Mouse (Mus musculus): ENCODE measurements around the gene Gigyf2. TPM values are rescaled to one million over a fixed set of nuclear protein-coding genes. Genes with fewer than 3 reads are reported as not detected.
"Not testable (repeated sequence)": the region's sequence is repeated elsewhere in the genome, so short reads cannot be mapped to it uniquely, and the experiment has no call there.

Gene Gigyf2
- polyA plus RNA-seq, 1 experiment from 2014 or later = 69.4 TPM

DNA sequence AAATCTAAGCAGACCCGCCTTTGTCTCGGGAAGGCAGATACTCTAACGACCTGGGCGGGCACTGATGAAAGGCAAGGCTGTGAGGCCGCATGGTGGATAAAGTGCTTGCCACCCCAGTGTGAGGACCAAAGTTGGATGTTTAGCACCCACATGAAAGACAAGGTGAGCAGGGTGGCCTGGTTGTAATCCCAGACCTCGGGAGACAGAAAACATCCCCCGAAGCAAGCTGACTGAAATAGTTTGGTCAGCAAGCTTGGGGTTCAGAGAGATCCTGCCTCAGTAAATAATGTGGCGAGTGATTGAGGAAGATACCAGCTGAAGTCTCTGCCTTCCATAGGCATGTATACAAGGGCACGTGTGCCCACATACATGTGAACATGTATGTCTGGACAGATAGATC is 140.7 kb downstream of the Gigyf2 start:
- Histone ChIP-seq H3K27ac (replicated peaks) (no peak overlapping the region), H3K4me3 (no peak overlapping the region), H3K9ac (no peak overlapping the region), H3K36me3 (no peaks in the 10 kb centered on the region), H3K27me3 (no peaks in the 10 kb centered on the region; the same call in 1 of the 2 replicates), H3K4me2 (peak overlapping the region; percentile 21; the same call in 1 of the 2 replicates), H3K9me3 (no peaks in the 10 kb centered on the region), H3K4me1 (replicated peaks) (no peaks in the 10 kb centered on the region)
- no peak for ATAC-seq (ENCODE audit: low read depth)
- WGBS = 66% methylated on average over 9 of the region's 9 CpGs

DNA sequence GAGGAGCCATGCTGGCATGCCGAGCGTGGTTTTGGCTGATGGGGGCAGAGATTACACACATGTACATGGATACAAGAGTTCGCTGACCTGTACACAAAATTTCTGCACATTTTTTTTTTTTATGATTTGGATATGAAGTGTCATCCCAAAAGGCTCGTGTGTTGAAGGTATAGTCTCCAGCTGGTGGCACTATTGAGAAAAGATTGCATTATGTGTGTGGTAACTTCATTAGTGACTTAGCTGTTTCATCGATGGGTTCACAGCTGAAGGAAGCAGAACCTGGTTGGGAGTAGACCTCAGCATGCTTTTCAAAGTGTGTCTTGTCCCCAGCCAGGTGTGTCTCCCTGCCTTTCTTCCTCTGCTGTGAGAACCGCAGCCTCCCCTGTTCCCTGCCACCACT is 141.5 kb downstream of the Gigyf2 start:
- WGBS = 81% methylated on average over 6 of the region's 6 CpGs

DNA sequence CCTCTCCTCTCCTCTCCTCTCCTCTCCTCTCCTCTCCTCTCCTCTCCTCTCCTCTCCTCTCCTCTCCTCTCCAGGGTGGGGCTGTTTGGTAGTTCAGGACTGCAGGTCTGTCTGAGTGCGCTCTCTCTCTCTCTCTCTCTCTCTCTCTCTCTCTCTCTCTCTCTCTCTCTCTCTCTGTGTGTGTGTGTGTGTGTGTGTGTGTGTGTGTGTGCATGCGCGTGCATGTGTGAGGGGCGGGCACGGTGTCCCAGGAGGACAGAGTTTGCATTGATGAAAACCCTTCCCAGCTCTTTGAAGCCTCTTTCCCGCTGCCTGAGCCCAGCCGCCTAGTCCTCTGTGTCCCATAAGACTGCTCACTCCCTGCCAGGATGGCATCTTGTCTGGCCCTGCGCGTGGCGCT is 143.2 kb downstream of the Gigyf2 start, which contains the start of gene Snorc:
TSS of gene Snorc (plus strand) at position 301 of the 400 bp plus-strand sequence.
- not testable (repeated sequence) for H3K27ac ChIP-seq (replicated peaks); H3K4me2 ChIP-seq; H3K4me1 ChIP-seq (replicated peaks); H3K36me3 ChIP-seq; H3K4me3 ChIP-seq; H3K9ac ChIP-seq; ATAC-seq (ENCODE audit: low read depth); H3K9me3 ChIP-seq
- 33% methylated on average over 5 of the region's 10 CpGs for WGBS
- peaks cover 14% of the 10 kb centered on the region for H3K27me3 ChIP-seq

More for the DNA sequence above, 141.5 kb downstream of the Gigyf2 start:
- Histone ChIP-seq H3K4me2 (no peak overlapping the region), H3K27me3 (no peaks in the 10 kb centered on the region; the same call in 1 of the 2 replicates), H3K36me3 (no peaks in the 10 kb centered on the region), H3K9me3 (no peaks in the 10 kb centered on the region), H3K4me1 (replicated peaks) (no peaks in the 10 kb centered on the region), H3K4me3 (no peak overlapping the region), H3K27ac (replicated peaks) (no peak overlapping the region), H3K9ac (no peak overlapping the region)
- no peak for ATAC-seq (ENCODE audit: low read depth)

DNA sequence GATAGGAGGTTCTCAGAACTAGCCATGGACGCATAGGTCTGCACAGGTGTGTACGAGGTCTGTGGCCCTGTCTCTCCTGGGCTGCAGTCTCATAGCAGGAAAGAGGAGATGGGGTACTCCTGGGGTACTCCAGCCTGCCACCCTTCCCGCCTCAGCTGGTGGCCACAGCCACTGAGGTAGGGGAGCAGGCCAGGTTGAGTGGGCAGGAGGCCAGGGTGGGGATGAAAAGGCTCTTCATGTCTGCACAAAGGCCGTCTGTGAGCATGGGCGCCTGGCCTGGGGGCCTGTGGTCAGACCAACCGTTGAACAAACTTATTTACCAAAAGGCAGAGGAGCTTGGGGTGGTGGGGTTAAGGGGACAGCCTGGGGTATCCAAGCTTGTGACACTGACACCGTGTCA is 145.1 kb downstream of the Gigyf2 start:
- Histone ChIP-seq H3K27ac (replicated peaks) (no peak overlapping the region), H3K4me2 (no peak overlapping the region), H3K9ac (no peak overlapping the region), H3K9me3 (no peaks in the 10 kb centered on the region), H3K4me1 (replicated peaks) (peaks cover 9% of the 10 kb centered on the region), H3K27me3 (peaks cover 33% of the 10 kb centered on the region), H3K4me3 (no peak overlapping the region), H3K36me3 (no peaks in the 10 kb centered on the region)
- ATAC-seq (ENCODE audit: low read depth) = no peak
- WGBS = 80% methylated on average over 7 of the region's 7 CpGs

DNA sequence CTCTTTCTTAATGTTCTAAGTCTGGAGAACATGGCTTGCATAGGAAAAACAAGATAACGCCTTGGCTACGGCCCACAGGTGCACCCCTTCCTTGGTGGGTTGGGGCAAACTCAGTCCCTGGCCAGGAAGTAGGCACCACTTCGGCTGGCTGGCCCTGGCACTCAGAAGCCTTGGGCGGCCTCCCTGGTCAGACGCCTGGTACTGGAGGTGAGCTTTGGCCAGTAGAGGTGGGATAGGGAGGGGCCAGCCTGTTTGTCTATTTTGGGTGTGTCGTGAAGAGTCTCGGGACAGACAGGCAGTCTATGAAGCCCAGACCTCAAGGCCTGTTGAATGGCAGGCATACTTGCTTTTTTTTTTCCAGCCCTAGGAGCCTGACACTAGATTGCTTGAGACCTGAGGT is 145.8 kb downstream of the Gigyf2 start:
- Histone ChIP-seq H3K27me3 (peaks cover 37% of the 10 kb centered on the region), H3K4me2 (no peak overlapping the region), H3K27ac (replicated peaks) (no peak overlapping the region), H3K9me3 (no peaks in the 10 kb centered on the region), H3K4me3 (no peak overlapping the region), H3K9ac (no peak overlapping the region), H3K4me1 (replicated peaks) (peaks cover 9% of the 10 kb centered on the region), H3K36me3 (no peaks in the 10 kb centered on the region)
- no peak for ATAC-seq (ENCODE audit: low read depth)
- 89% methylated on average over 7 of the region's 7 CpGs for WGBS

DNA sequence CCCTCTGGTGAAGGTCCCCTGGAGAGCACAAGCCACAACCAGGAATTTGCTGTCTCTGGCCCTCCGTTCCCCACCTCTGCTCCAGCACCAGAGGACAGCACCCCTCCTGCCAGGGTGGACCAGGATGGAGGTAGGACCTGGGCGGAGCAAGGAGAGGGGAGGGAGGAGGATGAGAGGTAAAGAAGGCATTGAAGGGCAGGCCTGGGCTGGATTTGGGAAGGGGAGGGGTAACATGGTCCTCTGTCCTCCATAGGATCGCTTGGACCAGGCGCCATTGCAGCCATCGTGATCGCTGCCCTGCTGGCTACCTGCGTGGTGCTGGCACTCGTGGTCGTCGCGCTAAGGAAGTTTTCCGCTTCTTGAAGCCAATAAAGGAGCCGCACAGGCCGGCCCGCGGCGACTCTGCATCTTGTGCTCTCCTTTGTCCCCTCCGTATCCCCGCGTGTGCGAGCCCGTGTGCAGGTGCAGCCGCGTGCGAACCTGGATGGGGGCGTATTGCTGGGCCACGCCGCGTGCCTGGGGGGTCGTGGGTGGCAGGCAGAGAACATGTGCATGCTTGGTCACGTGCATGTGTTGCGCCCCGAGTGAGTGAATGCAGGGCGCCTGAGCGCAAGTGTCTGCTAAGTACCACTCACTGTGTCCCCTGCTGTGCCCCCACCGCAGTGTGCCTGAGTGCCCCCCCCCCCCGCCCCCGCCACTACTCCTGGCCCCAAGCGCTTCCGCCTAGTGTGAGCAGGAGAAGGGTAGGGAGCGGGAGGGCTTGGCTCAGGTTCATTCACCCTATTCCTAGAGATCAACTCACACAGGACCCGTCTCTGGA is 148.5 kb downstream of the Gigyf2 start:
- Histone ChIP-seq H3K4me1 (replicated peaks) (peaks cover 9% of the 10 kb centered on the region), H3K27me3 (peaks cover 37% of the 10 kb centered on the region), H3K36me3 (no peaks in the 10 kb centered on the region), H3K9me3 (no peaks in the 10 kb centered on the region), H3K4me3 (peak overlapping the region; percentile 38), H3K4me2 (peak overlapping the region; percentile 73), H3K27ac (replicated peaks) (no peak overlapping the region), H3K9ac (peak overlapping the region; percentile 60)
- peak; percentile 66; the same call in 1 of the 2 replicates for ATAC-seq (ENCODE audit: low read depth)
- 3% methylated on average over 41 of the region's 42 CpGs for WGBS

DNA sequence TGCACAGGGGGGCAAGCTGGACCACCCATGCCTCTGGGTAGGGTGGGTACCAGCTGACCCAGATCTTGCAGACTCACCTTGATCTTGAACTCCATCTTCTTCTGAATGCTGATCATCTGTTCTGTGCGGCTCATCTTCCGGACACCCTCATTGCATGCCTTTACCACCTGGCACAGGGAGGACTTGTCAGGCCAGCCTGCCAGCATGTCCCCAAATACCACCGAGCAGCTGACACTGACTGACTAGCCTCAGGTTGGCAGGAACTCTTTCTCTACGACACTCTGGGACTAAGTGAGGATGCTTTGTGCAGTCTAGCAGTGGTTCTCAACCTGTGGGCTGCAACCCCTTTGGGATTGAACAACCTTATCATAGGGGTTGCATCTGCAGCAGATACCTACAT is 155.7 kb downstream of the Gigyf2 start:
- Histone ChIP-seq H3K36me3 (no peaks in the 10 kb centered on the region), H3K4me2 (no peak overlapping the region), H3K4me3 (no peak overlapping the region), H3K27ac (replicated peaks) (no peak overlapping the region), H3K27me3 (no peaks in the 10 kb centered on the region), H3K9me3 (no peaks in the 10 kb centered on the region), H3K9ac (no peak overlapping the region), H3K4me1 (replicated peaks) (0 out of 2 replicates have a peak, but pooled peaks cover 5% of the 10 kb centered on the region)
- 83% methylated on average over 4 of the region's 4 CpGs for WGBS
- no peak for ATAC-seq (ENCODE audit: low read depth)

DNA sequence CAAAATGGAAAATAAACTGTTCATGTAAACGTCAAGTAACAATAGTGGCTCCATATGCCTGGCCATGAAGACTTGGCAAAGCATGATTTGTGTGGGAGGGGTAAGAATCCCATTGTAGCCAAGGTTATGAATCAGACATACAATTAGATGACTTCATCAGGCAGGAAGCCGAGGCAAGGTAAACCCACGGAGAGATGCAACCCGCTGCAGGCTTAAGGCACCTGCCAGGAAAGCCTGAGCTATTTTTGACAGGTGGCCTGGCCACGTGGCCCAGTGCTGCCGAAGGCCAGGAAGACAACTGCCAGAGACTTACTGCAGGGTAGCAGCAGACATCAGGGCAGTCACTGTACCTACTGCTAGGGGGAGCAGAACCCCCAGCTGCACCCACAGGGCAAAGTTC is 159.6 kb downstream of the Gigyf2 start:
- Histone ChIP-seq H3K36me3 (no peaks in the 10 kb centered on the region), H3K4me3 (no peak overlapping the region), H3K27me3 (no peaks in the 10 kb centered on the region), H3K4me1 (replicated peaks) (0 out of 2 replicates have a peak, but pooled peaks cover 5% of the 10 kb centered on the region), H3K4me2 (no peak overlapping the region), H3K9ac (no peak overlapping the region), H3K27ac (replicated peaks) (no peak overlapping the region), H3K9me3 (no peaks in the 10 kb centered on the region)
- no peak for ATAC-seq (ENCODE audit: low read depth)
- WGBS = 83% methylated on average over 6 of the region's 6 CpGs

DNA sequence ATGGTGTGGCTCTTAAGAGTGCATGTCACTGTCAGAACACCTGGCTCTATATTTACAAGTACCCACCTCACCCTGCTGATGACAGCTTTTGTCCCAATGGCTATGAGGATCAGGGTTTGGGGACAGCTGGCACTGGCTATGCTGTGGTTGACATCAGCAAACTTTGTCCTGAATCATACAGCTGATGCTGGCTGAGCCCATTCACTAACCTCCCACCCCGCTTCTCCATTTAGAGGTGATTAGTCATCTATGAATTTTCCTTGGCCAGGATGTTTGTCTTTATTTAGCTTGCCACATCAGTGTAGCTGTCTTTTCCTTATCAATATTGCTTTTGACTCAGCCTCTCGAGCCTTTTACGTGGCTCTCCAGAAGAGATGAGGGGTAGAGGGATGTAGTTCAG is 165.5 kb downstream of the Gigyf2 start:
- no peaks in the 10 kb centered on the region for H3K4me1 ChIP-seq (replicated peaks)
- H3K9ac ChIP-seq = no peak overlapping the region
- no peaks in the 10 kb centered on the region for H3K36me3 ChIP-seq
- no peak overlapping the region for H3K4me3 ChIP-seq
- no peaks in the 10 kb centered on the region for H3K9me3 ChIP-seq
- H3K27ac ChIP-seq (replicated peaks) = no peak overlapping the region
- no peak overlapping the region for H3K4me2 ChIP-seq
- 86% methylated on average over 3 of the region's 3 CpGs for WGBS
- H3K27me3 ChIP-seq = no peaks in the 10 kb centered on the region
- ATAC-seq (ENCODE audit: low read depth) = no peak

DNA sequence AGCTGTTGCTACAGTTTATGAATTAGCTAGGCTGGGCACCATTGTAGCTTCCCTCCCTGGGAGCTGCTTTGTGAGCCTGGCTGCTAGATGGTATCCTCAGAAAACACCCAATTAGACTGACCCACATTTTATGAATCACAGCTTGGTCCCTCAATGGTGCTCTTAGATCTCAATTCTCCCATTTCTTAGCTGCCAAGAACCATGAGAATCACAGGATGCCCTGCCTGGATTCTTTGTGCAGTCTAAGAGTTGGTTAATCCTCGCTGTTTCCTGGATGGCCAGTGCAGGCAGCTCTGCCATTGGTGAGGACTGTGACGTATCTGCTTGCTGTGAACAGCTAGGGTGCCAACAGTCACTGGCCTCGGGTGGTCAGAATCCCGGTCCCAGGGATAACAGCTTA is 166.7 kb downstream of the Gigyf2 start:
- Histone ChIP-seq H3K9me3 (no peaks in the 10 kb centered on the region), H3K27me3 (no peaks in the 10 kb centered on the region), H3K4me1 (replicated peaks) (no peaks in the 10 kb centered on the region), H3K4me3 (no peak overlapping the region), H3K36me3 (no peaks in the 10 kb centered on the region), H3K9ac (no peak overlapping the region), H3K27ac (replicated peaks) (no peak overlapping the region), H3K4me2 (no peak overlapping the region)
- no peak for ATAC-seq (ENCODE audit: low read depth)
- 81% methylated on average over 4 of the region's 4 CpGs for WGBS
